Mouse (Mus musculus) layer of hippocampus, adult 2 months (tissue): ENCODE measurements at regions not wholly inside any gene's neighbourhood (a gene's known extent, or its start where the extent isn't known, plus 50 kb on each side); places are given as distances from the start of the nearest gene placed in this dataset.

Source experiments
- DNase-seq, 2 experiments: peaks; one replicate each; pipeline ENCODE4 v3.0.0; 2022; ENCODE audit warnings: low spot score in 2 of 2
- H3K27ac ChIP-seq: fragments of 200-600 bp; 2 replicates; pipeline ENCODE4 v1.8.1; 2022
- H3K4me3 ChIP-seq: fragments of 200-600 bp; 2 replicates; pipeline ENCODE4 v1.8.1; 2022; ENCODE audit warnings: mild to moderate bottlenecking
- CTCF ChIP-seq: fragments of 200-600 bp; conservative IDR thresholded peaks from 2 replicates; pipeline ENCODE4 v1.8.1; 2022; ENCODE audit warnings: antibody characterized with exemption, mild to moderate bottlenecking, moderate library complexity

- Histone ChIP-seq H3K4me3 (no peak overlapping the region), H3K27ac (peak overlapping the region; percentile 5; the same call in 1 of the 2 replicates)
- peak in 1 of 2 experiments; percentile 9 for DNase-seq
- TF ChIP-seq CTCF, result no peak
These were observed 60.5 kb upstream of the Rapgef5 start for GRCm38 (mm10) chr12:117455800-117456199.

- Histone ChIP-seq H3K4me3 (no peak overlapping the region), H3K27ac (no peak overlapping the region)
- no peak for DNase-seq
- TF ChIP-seq CTCF, result no peak
These were observed 57.9 kb upstream of the Rapgef5 start for GRCm38 (mm10) chr12:117458132-117459070.

DNA sequence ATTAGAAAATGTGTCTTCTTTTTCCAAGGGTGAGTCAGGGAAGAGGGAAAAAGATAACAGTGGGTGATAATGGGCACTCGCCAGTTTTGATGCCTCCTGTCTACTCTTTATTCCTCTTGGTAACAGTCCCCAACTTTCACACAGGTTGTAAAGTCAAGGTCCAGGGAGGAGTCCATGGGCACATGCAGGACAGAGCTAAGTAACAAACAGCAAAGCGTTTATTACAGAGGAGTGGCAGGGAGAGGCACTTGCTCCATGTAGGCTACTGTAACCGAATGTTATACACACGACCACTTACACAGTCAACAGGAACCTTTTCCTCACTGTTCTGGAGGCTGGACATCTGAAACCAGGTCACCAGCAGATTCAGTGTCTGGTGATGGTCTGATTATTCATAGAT lies 56.7 kb upstream of the Rapgef5 start:
- Histone ChIP-seq H3K4me3 (no peak overlapping the region), H3K27ac (no peak overlapping the region)
- no peak for TF ChIP-seq CTCF
- no peak for DNase-seq

DNA sequence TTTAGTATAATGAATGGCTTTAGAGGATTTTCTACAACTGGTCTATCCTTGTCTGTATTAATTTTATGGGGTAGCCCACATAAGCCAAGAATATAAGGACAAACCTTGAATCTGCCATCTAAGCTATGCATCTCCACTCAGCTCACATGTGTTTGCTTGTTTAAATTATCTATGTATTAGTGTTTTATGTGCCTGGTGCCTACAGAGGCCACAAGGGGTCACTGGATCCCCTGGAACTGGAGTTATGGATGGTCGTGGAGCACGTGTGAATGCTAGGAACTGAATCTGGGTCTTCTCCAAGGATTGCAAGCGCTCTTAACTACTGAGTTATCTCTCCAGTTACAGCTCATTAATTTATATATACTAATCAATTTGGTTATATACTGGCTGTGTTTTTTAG lies 51.1 kb upstream of the Rapgef5 start:
- peak; percentile 21; the same call in 1 of the 2 replicates for TF ChIP-seq CTCF
- no peak overlapping the region for H3K4me3 ChIP-seq
- H3K27ac ChIP-seq, result no peak overlapping the region
- DNase-seq, result no peak

DNA sequence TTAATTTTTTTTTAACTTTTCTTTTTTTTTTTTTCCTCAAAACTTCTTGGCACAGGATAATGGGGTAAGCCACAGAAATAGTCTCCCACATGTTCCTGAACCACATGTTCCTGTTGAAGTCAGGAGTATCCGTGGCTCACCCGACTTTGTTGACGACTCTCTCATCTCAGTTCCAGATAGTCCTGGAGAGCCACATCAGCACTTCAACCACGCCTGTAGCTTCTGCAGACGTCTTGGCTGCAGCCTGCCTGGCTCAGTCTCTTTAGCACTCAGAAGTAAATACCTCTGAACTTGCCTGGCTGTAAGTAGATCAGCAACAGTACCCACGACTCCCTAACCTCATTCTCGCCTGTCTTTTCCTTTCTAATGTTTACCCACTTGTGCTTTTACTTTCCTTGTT lies 50.3 kb upstream of the Rapgef5 start:
- H3K4me3 ChIP-seq, result no peak overlapping the region
- no peak overlapping the region for H3K27ac ChIP-seq
- no peak for DNase-seq
- TF ChIP-seq CTCF, result no peak
